Mouse (Mus musculus) mouse trophoblast stem cell (cell line): Measurements from ENCODE around the gene Tmem92.
"Not testable (repeated sequence)": the region's sequence is repeated elsewhere in the genome, so short reads cannot be mapped to it uniquely, and the experiment has no call there.

Experiments used
- in situ Hi-C, 2 experiments: fragments of 300-500 bp; cut with MseI, MboI; formaldehyde crosslinking; loops; 2 replicates in 1 of 2; 3 replicates in 1 of 2; pipeline ENCODE4 v1.15.1; 2025

Tmem92 gene

GRCm38 (mm10) chr11:94782603-94783002 lies at the start of gene Tmem92:
Gene Tmem92, minus strand, starts transcription at chr11:94782703.
- in situ Hi-C loops = loop anchor here in 1 of 2 experiments (5.0 kb wide), 1 partner anchor 50 kb away; no protein-coding TSS in a partner anchor

DNA sequence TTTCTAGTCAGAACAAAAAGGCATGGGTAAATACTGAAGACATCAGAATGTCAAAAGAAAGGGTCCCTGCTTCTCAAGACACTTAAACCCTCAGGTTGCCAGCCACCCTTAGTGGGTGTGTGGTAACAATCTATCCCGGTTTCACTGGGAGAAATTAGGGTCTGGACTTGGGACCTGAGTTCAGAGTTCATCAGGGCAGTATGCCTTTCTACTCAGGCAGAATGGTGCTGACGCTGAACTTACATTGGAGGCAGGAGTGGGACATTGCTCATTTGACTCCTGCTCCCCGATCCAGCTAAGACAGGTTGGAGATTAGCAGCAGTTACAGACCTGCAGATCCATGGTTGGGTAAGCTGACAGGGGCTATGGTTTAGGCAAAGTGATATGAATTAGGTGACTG lies 46.5 kb upstream of the Tmem92 start:
- in situ Hi-C loops = no loop called here

DNA sequence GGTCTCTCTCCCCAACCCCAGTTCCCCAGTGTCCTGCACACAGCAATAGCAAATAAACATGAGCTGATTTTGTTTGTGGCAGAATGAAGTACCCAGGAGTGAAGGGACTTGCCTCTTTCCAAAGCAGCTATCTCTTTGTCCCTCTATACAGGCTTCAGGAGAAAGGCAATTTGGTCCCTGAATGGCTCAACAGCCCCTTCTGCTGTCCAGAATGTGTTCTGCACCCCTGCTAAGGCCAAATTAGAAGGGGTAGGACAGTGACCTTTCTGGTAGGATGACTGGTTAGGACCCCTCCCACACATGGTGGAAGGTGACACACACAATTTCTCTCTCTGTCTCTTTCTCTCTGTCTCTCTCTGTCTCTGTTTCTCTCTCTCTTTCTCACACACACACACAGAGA lies 36.9 kb upstream of the Tmem92 start:
- in situ Hi-C loops = not testable (repeated sequence)

DNA sequence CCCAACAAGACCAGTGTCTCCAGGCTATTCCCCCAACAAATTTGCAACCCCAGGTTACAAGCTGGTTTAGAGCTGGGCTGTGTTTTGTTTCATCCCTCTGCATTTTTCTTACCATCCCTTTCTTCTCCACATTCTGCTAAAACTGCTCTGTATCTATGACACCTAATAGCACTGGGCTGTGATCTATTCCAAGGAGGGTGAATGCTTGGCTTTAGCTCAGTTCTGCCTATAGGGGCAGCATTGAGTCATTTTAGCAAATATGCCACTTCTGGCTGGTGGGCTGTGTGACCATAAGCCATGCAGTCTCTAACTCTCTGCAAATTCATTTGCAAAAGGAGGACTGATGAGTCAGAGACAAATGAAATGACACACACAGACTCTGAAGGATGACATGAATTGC lies 36.4 kb upstream of the Tmem92 start:
- in situ Hi-C loops = not testable (repeated sequence)

GRCm38 (mm10) chr11:94811537-94811936 lies 29.0 kb upstream of the Tmem92 start:
- in situ Hi-C loops = not testable (repeated sequence)

- in situ Hi-C loops = no loop called here
Measured at GRCm38 (mm10) chr11:94791700-94792099, 9.2 kb upstream of the Tmem92 start.

GRCm38 (mm10) chr11:94785247-94785646 lies 2.7 kb upstream of the Tmem92 start:
- in situ Hi-C loops = no loop called here

- in situ Hi-C loops = no loop called here
Measured at GRCm38 (mm10) chr11:94774887-94775497, 7.5 kb downstream of the Tmem92 start.

DNA sequence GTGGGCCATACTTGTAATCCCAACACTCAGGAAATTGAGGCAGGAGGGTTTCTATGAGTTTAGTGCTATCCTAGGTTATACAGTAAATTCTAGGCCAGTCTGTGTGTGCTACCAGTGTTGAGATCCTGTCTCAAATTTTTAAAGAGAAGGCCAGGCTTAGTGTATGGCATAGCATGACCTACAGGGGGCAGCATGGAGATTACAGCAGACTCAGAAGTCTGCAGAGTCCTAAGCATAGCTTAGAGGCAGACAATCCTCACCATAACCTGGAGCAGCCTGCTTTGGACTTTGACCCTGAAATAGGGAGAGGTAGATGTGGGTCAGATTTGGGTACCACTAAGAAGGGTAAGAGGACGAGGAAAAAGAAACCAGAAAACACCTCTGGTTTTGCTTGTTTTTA lies 8.7 kb downstream of the Tmem92 start:
- in situ Hi-C loops = no loop called here

DNA sequence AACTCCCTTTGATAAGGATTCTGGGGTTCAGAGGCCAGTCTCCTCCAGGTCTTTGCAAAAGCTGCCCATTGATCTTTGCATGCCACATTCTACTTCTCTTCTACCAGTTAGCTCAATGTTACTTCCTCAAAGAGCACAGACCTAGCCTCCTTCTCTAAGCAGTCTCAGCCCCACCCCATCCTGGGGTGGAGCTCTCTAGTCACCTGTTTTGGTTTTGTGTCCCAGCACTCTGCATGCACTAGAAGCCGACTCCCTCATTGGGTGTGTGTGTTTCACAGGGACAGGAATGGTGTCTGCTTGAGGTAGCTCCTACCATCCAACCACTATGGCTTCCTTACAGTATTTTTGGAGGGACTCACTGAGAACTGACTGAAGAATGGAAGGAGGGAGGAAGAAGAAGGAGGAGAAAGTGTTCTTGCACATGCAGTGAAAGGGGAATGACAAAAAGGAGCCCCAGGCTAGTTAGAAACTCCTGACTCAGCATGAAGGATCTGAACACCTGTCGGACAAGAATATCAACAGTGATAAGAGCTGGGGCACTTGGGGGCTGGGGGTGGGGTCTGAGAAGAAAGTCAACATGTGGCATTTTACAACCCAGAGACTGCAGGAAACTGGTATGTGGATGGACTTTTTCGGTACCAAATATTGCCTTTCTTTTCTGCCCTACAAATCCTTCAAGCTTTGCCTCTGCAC lies 10.0 kb downstream of the Tmem92 start:
- in situ Hi-C loops = no loop called here

DNA sequence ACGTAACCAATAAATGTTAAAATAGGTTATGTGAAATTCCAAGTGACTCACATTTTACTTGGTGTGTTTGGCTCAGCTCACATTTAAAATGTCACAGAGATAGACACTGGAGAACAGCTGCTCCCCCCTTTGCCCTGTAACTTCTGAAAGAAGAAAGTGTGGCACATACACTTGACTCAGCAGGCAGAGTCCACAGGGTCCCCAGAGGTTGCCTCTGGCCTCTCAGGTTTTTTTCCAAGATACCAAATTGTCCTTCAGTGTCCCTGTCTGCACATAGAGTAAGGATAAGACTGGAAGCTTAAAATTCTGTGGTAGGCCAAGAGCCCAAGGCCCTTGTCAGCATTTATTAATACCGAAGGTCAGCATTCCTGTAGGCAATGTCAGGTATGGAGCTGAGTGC lies 15.3 kb downstream of the Tmem92 start:
- in situ Hi-C loops = no loop called here

DNA sequence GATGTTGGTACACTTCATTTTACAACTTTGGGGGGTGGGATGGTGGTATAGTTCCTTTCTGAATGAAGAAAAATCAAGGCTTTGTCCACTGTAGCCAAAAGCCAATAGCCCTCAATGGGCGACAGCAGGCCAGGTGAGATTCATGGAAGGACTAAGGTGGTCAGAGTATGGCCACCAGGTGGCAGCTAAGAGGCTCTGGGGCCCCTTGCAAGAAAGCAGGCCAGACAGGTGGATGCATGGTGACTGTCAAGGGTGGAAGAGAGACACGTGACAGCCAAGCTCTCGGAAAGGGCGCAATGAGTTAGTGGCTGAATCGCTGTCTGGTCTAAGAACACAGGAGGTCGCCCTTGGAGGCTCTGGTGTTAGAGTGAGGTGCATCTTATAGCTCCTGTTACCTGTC lies 19.7 kb downstream of the Tmem92 start:
- in situ Hi-C loops = no loop called here

DNA sequence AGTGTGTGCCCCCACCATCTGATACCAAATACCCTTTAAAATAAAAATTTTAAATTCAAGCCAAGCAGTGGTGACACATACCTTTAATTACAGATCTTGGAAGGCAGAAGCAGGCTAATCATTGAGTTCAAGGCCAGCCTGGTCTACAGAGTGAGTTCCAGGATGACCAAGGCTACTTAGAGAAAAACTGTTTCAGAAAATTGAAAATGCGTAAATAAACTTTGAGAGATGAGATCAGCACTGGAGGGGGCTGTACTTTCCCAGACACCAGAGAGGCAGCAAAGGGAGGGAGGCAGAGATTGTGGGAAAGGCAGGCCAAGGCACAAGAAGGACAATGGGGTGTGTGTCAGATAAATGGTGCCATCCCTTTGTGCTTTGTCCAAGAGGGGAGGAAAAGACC lies 20.2 kb downstream of the Tmem92 start:
- in situ Hi-C loops = no loop called here

DNA sequence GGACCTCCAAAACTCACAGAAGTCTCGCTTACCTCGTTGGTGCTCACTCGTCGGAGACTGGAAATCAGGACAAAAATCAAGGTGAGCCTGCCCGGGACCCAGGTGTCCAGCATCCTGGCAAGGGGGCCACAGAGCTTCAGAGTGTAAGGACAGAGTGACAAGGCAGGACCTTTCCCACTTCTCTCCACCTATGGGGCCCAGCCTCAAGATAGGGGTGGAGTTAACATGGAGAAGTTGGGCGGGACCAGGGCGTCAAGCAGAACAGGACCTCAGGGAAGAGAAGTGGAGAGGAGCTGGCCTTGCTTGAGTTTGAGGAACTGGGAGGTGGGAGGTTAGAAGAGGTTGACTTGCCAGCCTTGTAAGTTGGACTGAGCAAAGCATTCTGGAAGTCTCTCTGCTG lies 21.7 kb downstream of the Tmem92 start:
- in situ Hi-C loops = no loop called here

DNA sequence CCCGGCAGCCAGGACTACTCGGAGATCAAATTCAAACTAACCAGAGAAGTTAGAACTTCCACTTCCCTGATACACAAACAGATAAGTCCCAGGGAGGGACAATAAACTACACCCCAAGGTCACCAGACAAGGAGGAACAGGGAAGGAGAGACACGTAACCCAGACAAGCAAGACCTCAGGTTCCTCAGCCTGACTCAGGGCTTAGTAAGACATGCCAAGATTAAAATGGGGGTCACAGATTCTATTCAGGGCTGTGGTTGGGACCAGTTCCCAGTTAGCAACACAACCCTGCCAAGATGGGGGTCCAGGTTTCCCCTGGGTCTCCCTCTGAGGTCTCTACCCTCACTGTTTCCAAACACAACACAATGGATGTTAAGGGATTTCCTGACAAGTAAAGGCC lies 22.1 kb downstream of the Tmem92 start:
- in situ Hi-C loops = no loop called here

GRCm38 (mm10) chr11:94759916-94760315 lies 22.6 kb downstream of the Tmem92 start:
- in situ Hi-C loops = no loop called here

DNA sequence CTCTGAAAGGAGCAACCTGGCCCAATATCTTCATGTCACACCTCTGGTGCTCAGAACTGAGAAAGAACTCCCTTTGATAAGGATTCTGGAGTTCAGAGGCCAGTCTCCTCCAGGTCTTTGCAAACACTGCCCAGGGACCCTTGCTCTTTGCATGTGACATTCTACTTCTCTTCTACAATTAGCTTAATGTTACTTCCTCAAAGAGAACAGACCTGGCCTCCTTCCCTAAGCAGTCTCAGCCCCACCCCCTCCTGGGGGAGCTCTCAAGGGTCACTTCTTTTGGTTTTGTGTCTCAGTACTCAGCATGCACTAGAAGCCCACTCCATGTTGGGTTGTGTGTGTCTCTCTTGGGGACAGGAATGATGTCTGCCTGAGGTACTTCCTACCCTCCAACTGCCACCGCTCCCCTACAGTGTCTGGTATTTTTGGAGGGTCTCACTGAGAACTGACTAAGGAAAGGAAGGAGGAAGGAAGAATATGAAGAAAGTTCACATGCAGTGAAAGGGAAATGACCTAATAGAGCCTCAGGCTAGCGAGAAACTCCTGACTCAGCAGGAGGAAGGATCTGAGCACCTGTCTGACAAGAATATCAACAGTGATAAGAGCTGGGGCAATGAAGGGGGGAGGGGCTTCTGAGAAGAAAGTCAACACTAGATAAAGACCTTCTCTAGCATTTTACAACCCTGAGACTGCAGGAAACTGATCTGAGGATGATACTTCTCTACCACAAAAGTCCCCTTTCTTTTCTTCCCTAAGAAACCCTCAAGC lies 29.4 kb downstream of the Tmem92 start:
- in situ Hi-C loops = no loop called here

DNA sequence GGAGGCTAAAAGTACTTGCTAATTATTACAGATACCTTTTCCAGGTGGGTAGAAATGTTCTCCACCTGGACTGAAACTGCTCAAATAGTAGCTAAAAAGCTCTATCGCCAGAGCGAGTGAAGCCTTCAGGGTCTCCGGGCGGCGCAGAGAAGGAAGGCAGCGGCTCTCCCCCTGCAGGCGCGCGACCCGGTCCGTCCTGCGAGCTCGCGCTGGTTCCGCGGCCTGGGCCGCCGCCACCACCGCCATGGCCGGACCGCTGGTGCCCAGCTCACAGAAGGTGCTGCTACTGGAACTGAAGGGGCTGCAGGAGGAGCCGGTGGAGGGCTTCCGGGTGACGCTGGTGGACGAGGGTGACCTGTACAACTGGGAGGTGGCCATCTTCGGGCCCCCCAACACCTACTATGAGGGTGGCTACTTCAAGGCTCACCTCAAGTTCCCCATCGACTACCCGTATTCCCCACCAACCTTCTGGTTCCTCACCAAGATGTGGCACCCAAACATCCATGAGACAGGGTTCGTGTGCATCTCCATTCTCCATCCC lies 40.7 kb downstream of the Tmem92 start, which contains the start of gene Cdc34b:
Cdc34b (plus strand) TSS at position 51 of the 541 bp plus-strand sequence.
- in situ Hi-C loops = no loop called here

- in situ Hi-C loops = no loop called here
Measured at GRCm38 (mm10) chr11:94735746-94736145, 46.8 kb downstream of the Tmem92 start.

DNA sequence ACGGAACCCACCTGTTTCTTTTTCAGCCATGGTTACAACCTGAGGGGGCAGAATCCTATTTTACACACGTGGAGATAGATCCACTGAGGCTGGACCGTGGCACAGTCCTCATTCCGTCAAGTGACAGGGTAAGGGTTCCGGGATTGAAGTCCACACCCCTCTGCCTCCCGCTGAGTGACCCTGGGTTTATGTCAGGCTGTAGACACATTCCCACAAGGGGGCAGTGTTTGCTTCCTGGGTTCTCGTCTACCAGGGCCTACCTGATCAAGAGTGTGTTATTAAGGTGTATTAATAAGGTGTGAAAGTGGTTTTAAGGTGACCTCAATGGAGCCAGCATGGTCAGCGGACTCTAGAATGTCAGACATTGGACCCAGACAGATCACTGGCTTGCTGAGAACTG lies 49.7 kb downstream of the Tmem92 start:
- in situ Hi-C loops = loop anchor here in 1 of 2 experiments (5.0 kb wide), 1 partner anchor 50 kb away; the partner anchor contains the start of gene Tmem92

- in situ Hi-C loops = loop anchor here in 1 of 2 experiments (5.0 kb wide), 1 partner anchor 51 kb away; the partner anchor contains the start of gene Tmem92
Measured at GRCm38 (mm10) chr11:94731229-94731628, 51.3 kb downstream of the Tmem92 start.

DNA sequence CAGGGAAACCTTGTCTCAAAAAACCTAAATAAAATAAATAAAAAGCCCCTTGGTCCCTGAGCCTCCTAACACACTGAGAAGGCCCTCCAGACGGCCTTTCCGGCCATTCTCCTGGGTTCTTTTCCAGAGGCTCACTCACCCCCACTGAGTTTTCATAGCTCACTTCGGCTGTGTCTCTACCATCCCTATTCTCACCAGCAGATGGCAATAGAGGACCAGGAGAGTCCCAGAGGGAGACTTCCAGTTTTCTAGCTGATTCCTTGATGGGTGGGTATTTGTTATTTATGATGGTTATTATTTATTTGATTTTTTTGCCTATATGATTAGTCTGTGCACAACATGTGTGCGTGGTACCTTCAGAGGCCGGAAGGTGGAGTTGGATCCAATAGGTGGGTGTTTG lies 52.2 kb downstream of the Tmem92 start:
- in situ Hi-C loops = loop anchor here in 1 of 2 experiments (5.0 kb wide), 1 partner anchor 52 kb away; the partner anchor contains the start of gene Tmem92
